Mouse (Mus musculus) ovary, postnatal 10 days (tissue): ENCODE data around the gene Coasy.
"Not testable (repeated sequence)": the region's sequence is repeated elsewhere in the genome, so short reads cannot be mapped to it uniquely, and the experiment has no call there.

Experiments
- DNase-seq: peaks from one replicate; pipeline ENCODE4 v3.0.0; 2022; ENCODE audit warnings: low spot score

The Coasy gene

DNA sequence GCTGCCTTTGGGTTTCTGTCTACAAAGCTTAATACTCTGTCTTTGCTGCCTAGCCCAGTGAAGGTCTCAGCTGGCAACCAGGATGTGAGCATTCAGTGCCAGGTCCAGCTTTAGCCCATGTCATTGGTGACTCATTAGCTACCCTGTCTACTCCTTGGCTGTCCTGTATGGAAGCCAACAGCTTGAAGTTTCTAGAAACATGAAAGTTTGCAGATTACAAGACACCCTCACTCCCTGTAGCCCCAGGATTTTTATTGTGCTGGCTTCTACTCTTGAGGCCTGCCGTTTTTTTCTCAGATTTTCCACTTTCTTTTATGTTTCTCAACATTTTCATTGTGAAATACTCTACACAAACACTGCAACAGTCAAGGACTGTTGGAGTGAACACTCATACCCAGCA is 7.6 kb downstream of the Coasy start:
- DNase-seq: no peak

DNA sequence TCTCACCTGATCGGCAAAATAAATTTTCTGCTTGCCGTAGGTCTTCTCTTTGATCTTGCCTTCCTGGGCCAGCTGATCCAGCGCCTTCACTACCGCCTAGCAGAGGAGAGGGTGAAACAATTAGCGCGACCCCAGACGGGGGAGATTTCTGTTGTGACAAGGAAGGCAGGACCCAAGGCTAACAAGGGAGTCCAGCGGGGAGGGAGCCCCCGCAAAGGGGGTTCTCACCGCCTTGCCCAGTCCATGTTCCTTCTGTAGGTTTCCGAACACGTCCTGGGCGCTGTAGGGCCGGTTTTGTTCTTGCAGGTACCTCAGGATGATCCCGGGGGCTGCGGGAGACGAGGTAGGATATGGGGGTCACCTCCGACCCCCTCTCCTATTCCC is 12.6 kb downstream of the Coasy start:
- DNase-seq: no peak

DNA sequence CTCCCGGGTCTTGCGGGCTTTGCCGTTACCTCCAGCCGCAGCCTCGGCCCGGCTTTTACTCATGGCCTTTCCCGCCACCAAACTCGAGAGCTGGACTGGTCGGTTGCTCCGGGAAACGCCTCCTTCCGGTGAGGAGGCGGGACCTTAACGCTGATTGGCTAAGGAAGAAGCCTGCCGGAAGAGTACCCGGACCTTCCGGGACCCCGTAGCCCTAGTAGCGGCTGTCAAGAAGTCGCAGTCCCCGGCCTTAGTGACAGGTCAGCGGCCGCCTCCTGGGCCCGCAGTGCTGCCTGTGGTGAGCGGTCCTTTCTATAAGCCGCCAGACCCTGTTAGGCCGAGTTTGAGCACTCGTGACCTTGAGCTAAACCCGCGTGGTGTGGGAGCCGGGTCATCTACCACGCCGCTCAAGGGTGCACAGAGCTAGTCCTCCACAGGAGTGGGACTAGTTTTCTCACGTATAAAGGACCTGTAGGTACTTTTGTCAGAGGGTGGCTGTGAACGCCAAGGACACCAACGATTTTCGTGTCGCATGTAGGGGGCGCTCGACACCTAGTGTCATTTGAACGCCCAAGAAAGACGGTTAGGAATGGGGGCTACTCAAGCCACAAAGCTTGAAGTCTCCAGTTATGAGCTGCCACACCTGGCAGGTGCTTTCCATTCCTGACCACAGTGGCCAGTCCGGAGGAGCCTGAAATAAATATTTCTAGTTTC is 13.1 kb downstream of the Coasy start, which contains the start of gene Psmc3ip:
TSS of gene Psmc3ip (minus strand) at position 123 of the 711 bp plus-strand sequence.
- DNase-seq: peak; percentile 75

DNA sequence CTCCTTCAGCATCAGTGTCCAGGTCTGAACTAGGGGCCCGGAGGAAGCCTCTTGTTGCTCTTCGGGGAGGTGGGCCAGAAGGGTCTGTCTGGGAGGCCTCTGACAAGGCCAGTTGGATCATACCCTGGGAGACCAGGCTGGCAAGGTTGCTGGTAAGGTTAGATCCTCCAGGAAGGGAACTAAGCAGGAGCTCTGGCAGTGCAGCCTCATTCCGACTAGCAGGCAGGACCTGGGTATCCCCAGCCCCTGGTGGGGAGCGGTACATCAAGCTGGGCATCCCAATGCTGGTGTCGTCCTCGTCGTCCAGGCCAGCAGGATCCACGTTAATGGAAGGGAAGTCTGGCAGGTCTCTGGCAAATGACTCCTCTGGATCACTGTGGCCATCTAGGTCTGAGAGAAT is 15.9 kb downstream of the Coasy start:
- no peak for DNase-seq

DNA sequence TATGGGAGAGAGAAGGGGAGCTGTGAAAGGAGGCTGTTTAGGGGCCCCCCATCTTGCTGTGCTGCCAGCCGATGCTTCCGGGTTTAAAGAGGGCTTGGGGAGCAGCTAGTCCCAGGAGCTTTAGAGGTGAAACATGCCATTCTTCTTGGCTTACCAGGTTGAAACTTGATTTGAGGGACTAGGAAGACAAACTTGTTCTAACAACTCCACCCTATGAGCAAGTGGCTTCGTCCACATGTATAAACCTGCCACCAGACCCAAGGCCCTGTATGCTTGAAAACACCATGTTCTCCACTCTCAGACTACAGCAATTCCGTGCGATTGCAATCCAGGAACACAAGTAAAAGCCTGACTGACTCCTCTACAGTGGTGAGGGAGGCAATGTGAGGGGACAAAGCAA is 20.6 kb downstream of the Coasy start:
- DNase-seq: no peak

DNA sequence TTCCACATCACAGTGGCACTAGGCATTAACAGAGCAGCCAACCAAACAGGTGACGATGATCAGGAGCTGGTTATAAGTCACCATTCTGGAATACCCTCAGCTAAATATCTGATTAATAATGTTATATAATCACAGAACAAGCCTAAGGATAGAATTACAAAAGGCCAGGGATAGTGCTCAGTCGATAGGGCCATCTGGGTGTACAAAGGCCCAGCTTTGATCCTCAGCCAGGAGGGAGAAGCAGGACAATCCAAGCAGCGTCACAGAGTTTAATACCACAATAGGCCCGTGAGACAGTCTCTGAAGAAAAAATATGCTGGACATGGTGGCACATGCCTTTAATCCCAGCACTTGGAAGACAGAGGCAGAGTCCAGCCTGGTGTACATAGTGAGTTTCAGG is 27.0 kb downstream of the Coasy start:
- no peak for DNase-seq

DNA sequence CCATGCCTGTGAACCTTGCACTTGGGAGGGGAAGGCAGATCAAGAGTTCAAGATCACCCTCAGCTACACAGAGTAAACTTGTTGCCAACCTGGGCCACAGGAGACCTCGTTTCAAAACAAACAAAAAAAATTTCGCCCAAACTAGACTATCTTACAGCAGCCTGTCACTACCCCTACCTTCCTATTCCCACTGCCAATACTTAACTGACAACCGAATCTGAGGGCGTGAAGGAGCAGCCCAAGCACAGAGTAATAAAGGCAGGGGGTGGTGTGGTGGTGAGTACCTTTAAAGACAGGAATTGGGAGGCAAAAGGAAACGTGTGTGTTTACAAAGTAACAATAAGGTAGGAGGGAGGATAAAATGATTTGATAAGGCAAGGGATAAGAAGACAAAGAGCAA is 28.3 kb downstream of the Coasy start:
- no peak for DNase-seq

DNA sequence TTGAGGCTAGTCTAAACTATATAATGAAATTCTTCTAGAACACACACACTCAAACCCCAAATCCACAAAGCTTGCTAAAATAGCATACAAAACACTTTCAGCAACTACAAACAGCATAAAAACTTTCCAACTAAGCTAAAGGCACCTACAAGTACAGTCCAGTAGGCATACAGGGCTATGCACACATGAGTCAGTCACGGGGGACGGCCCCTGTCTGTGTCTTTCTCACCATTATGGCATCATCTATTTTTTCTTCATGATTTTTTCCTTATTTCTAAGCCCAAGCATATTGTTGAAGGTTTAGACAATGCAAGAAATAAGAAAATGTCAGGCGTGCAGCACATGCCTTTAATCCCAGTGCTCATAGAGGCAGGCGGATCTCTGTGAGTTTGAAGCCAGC is 28.8 kb downstream of the Coasy start:
- no peak for DNase-seq

DNA sequence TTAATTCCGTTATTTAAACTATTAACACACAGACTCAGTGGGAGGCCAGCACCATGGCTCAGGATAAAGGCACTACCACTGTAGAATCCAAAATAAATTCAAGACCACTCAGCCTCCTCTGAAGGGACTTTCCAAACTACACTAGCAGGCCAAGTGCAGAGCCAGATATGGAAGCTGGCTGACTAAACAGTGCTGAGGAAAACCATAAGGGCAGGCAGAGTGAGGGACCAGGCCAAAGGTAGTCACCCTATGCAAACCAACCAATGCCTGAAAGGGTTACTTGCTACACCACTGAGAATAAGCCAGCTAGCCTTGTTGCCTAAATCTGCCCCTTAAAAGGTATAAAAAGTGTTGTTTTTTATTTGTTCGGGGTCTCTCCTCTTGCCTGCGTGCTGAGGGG is 29.8 kb downstream of the Coasy start:
- no peak for DNase-seq

DNA sequence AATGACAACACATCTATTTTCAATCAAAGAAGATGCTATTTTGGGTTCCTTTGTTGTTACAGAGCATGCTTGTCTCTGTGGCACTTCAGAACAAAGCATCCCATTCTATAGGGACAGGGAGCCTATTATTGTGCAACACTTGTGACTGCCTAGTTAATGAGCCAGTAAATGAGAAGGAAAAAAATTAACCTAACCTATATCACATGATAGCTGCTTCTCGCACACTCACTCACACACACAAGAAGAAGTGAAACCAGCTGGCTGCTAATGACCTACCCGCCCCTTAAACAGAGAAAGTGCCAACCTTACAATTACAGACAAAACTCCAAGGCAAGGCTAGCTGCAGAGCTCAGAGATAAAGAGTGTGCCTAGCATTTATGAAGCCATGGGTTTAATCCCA is 33.2 kb downstream of the Coasy start:
- no peak for DNase-seq

DNA sequence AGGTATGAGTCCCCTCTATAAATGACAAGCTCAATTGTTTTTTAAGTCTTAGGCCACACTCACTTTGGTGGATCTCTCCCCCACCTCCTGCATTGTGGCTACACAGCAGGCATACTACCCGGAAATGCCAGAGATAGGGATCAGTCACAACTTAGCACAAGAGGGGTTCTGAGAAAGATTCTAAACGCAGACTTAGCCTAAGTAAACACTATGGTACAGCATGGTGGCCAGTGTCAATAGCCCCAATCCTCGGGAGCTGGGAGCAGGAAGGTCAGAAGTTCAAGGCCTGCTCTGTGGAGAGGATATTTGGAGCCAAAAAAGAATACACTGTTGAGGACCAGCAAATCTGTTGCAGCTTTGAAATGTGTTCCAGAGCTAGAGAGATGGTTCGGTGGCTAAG is 35.7 kb downstream of the Coasy start:
- no peak for DNase-seq

DNA sequence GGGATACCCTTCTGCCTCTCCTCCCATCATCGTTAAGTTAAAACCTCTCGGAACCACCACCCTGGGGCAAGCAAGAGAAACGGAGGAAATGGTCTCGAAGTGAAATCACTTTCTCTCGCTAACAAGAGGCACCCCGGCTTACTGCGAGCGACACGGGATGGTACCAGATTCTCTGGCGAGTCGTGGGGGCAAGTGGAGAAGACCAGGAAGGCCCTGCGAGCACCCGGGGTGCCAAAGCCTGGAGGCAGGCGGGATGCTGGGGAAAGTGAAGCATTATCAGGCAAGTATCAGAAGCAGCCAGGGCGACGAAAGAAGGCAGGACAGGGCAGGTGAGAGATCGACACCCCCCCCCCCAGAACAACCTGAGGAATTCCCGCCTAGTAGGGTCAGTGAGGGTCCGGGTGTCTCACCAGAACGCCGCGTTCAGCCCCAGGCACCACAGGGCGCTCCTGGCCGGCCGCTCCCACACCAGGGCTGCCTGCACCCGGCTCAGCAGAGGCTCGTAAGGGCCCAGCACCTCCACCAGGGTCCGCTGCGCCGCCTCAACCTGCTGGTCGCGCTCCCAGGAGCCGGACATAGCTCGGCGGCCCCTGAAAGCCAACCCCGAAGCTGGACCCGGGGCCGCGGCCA is 36.9 kb downstream of the Coasy start:
- DNase-seq: no peak

DNA sequence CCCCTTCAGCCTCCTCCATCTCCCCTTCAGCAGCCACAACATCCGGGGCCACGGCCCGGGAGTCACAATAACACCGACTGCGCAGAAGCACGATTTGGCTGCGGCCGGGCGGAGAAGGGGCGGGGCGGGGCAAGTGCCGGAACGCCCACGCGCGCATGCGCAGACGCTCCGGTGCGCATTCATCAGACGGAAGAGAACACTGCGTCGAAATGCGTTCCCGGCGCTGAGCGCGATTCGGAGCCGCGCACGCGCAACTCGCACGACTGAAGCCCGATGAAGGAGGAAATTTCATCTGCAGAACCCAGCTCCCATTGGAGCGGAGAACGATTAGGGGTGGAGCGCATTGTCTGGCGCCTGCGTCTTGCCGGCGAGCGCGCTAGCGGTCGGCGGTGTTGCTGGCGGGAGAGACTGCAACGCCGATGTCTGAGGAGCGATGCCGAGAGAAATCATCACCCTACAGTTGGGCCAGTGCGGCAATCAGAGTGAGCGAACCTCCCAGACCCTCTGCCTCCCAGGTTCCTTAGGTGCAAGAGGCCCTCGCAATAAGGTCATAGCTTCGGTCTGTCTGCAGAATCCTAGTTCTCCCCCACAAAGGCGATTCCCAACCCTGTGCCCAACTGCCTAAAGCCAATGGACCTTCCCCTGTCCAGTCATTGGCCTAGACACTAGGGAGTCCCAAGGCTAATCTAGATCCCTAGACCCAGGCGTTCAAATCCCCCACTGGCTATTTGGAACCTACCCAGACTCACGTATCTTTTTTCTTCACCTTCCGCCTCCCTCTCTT is 37.6 kb downstream of the Coasy start, which contains the start of the genes Retreg3 and Tubg1:
TSS of gene Retreg3 (minus strand) at position 133 of the 784 bp plus-strand sequence.
TSS of gene Tubg1 (plus strand) at position 178 of the 784 bp plus-strand sequence.
- DNase-seq: peak; percentile 94

DNA sequence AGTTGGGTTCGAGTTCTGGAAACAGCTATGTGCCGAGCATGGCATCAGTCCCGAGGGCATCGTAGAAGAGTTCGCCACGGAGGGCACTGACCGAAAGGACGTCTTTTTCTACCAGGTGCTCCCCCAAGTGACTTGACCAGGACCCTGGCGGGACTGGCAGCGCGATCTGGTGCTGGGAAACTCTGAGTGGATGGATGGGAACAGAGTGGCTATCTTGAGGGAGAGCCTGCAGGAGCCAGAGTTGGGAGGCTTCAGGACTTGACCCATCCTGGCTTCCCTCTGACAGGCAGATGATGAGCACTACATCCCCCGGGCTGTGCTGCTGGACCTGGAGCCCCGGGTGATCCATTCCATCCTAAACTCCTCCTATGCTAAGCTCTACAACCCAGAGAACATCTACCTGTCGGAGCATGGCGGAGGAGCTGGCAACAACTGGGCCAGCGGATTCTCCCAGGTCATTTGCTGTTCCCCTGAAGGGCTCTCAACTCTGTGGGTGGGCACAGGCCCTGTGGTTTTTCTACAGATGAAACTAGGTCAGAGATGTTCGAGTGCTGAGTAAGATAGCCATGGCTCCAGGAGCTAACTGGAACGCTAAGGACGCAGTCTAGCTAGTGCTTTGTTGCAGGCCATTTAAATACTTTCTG is 38.3 kb downstream of the Coasy start:
- DNase-seq: no peak

DNA sequence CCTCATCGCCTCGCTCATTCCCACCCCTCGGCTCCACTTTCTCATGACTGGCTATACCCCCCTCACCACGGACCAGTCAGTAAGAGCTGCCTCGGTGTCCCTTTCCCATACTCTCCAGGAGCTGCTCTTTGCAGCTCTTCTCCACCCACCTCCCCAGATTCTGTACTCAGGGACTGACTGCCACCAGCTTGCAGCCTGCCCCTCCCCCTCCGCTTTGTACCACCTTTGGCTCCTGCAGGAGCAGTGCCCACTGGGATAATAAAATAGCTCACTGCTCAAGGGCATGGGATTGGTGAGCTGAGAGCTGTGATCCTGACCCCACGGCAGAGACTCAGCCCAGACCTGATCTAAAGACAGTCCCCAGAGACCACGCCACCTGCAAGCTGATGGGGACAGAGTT is 42.1 kb downstream of the Coasy start:
- DNase-seq: not testable (repeated sequence)

DNA sequence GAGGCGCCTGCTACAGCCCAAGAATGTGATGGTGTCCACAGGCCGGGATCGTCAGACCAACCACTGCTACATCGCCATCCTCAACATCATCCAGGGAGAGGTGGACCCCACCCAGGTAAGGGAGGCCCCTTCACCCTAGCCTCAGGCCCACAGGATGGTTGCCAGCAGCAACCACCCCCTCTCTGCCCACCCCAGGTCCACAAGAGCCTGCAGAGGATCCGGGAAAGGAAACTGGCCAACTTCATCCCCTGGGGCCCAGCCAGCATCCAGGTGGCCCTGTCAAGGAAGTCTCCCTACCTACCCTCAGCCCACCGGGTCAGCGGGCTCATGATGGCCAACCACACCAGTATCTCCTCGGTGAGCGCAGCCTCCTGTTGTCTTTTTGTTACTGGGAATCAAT is 42.6 kb downstream of the Coasy start:
- not testable (repeated sequence) for DNase-seq

DNA sequence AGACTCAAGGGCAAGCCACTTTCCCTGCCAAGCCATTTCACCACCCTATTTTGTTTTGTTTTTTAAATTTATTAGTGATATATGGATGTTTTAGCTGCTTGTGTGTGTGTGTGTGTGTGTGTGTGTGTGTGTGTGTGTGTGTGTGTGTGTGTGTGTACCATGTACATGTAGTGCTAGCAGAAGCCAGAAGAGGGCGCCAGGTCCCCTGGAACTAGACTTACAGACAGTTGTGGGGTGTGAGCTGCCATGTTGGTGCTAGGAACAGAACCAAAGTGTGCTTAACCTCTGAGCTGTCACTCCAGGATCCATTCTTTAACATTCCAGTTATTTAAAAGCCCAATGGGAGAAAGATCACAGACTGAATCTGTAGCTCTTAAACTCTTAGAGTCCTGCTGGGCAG is 44.7 kb downstream of the Coasy start:
- DNase-seq: no peak

DNA sequence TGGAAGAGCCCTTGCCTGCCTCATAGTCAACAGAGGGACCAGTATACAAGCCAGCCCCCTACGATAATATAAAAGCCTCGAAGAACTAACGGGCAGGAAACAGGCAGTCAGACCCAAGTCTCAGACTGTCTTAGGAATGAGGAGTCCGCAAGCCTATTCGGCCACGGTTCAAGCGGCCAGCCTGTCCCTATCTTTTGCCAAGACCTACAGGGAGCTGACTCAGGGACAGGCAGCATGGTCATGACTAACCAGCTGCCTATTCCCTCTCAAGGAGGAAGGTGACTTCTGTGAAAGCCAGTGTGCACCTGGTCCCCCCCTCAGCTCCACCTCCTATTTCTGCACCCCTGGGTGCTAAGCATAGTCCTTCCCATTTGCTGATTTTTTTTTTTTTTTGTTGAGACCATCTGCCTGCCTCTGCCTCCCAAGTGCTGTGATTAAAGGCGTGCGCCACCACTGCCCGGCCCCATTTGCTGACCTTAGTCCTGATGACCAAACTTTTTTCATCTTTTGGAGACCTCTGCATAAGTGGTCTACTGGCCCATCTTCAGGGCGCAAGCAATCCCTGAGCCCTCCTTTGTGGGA is 46.7 kb downstream of the Coasy start:
- no peak for DNase-seq

DNA sequence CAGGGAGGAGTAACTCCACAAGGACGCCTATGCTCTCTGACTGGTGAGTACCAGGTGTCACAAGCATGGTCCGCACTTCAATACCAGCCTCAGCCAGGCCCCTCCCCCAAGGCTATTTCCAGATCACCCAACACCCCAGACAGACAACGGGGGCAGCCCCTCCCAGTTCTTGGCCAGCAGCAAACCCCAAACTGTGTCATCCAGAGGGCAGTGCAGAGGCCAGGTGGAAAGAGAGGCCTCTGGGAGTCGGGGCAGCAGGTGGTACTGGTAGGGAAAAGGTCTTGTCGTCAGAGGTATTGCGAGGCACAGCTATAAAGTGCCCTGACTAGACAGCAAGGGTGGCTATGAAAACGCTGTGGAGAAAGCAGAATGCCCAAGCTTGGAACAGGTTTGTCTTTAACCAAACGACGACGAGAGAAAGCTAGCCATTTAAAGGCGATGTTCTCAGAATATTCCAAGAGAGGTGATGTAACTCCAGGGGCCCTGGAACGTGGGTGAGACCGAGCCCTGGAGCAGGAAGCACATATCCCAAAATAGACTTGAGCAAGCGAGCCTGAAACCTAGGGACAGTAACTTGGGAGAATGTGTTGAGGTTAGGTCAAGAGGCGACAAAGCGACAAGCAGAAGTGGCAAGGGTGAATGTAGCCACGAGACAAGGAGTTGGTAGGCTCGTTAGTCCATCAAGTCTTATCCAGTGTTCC is 47.8 kb downstream of the Coasy start:
- DNase-seq: no peak

DNA sequence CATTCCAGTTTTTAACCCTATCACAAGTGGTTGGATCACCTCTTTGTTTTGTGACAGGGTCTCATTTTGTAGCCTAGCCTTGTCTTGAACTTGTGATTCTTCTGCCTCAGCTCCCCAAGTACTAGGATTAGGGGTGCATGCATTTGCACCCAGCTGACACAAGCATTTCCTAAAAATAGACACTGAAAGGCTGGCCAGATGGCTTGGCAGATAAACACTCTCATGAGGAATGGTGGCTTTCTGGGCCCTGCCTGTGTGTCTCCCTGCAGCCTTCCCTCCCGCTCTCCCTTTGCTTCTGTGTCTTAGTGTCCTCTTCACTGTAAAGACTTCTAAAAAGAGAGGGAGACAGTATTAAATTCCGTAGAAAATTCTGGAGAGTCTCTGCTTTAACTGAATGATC is 48.8 kb downstream of the Coasy start:
- DNase-seq: no peak

DNA sequence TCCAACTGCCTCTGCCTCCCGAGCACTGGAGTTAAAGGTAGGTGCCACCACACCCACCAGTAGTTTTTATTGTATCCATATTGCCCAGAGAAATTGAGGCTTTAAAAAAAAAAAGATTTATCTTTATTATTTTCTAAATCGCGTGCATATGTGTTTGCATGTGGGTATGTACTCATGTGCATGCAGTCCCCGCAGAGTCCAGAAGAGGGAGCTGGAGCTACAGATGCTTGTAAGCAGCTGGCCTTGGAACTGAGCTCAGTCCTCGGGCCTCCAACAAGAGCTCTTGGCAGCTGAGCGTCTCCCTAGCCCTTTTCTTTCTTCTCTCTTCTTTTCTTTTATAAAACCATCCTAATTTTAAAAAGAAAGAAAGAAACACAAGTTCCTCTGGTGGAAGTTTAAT is 49.3 kb downstream of the Coasy start:
- DNase-seq: no peak

DNA sequence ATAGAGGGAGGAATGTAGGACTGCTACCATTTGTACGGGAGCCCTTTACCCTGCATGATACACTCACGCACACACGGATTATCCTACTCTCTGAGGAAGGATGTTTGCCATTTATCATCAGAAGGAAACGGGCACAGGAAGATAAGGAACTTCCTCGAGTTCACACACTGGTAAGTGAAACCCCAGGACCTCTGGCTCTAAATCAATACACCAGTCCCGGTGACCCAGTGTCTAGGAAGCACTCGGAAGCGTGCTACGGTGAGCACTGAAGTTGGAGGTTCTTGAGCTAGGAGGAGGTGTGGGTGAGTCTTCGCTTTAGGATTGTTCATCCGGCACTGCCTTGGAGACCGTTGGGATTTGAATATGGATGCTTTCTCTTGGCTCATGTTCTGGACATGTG is 50.7 kb downstream of the Coasy start:
- DNase-seq: no peak
